Mouse (Mus musculus) urinary bladder, postnatal 4 days (tissue): ENCODE measurements around the gene Olfr766-ps1.
"Not testable (repeated sequence)": the region's sequence is repeated elsewhere in the genome, so short reads cannot be mapped to it uniquely, and the experiment has no call there.

ENCODE experiments used
- DNase-seq, 2 experiments: peaks; one replicate each; pipeline ENCODE4 v3.0.0; 2021 to 2022; ENCODE audit warnings: low spot score in 2 of 2

The Olfr766-ps1 gene

DNA sequence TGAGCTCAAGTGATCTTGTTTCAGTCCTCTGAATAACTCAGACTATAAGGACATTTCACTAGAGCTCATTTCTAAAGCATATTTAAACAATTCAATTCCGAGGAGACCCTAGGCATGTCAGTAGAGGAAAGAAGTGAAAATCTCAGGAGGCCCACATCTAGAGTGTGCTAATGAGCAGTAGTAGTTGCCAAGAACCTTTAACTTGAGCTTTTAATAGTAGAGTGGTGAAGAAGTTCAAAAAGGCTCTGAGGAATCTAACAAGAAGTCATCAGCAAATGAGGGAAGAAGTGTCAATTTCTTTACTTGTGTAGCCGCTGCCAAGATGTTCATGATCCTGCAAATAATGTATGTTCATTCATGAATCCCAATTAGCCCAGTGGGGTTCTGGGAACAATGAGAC lies at the start of gene Olfr766-ps1:
Gene Olfr766-ps1, minus strand, starts transcription at position 101 of the 400 bp plus-strand sequence.
- no peak for DNase-seq

DNA sequence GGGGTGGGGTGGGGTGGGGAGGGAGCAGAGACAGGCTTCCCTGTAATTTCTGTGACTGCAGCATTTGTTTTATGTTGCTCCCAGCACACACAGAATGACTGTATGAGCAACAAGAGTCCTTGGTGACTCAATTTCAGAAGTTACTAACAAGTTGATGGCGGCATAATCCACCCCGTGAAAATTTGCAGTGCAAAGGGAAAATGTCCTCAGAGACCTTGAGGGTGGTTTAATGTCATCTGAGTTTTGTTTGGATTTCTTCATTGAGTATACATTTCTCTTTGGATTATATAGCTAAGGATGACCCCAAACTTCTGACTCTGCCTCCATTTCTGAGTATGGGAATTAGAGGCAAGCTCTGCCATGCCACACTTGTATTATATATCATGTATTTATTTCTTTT lies 49.0 kb upstream of the Olfr766-ps1 start, which contains the start of gene Olfr769:
Gene Olfr769, minus strand, starts transcription at position 101 of the 400 bp plus-strand sequence.
- DNase-seq: no peak

DNA sequence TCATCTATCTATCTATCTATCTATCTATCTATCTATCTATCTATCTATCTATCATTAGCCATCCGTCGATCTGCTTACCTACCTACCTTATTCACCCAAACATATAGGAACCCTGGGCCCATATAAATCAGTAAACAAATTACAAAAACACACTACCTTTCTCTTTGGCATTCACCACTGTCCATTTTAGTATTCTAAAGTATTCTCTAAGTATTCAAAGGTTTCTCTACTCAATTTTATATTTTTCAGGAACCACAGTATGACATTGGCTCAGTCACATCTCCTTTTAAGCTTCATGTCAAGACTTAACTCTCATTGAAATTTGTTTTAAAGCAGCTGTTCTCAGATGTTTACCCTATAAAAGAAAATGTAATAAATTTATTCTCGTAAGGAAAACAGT lies 46.4 kb upstream of the Olfr766-ps1 start:
- DNase-seq: no peak

GRCm38 (mm10) chr10:129101231-129101630 lies 32.5 kb upstream of the Olfr766-ps1 start:
- no peak for DNase-seq

DNA sequence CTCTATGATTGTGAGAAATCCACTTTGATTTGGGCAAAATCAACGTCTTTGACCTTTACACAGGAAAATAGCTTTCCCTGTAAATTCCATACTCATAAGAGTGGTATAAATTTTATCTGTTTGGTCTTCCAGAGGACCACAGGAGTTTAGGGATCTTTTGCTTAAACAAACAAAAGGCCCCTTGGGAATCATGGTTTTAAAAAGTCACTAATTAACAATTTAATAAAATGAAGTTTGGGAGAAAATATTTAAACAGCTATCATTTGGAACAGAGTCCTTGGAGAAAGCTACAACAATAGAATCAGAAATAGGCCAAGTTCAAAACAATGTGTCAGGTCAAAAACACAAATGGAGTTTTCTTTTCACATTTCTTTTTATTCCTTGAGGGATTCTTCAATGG lies 30.5 kb upstream of the Olfr766-ps1 start, which contains the start of gene Olfr768:
Gene Olfr768, minus strand, starts transcription at position 101 of the 400 bp plus-strand sequence.
- DNase-seq: no peak

DNA sequence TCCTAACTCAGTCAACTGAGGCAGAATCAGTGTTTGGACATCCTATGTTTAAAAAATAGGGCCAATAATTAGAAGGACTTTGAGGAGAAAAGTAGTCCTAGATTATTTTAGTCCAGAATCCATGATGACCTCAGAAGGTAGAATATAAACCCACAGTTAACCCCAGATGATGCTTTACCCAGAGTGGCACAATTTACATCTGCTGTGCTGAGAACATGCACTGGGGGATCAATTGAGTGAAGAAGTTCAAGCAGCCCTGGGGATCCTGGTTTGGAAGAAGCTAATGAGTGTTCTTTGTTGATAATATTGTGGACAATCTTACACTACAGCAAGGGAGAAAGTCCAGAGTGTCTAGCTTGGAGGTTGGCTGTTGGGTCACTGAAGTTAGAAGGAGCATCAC lies 14.0 kb upstream of the Olfr766-ps1 start, which contains the start of gene Olfr767:
Gene Olfr767, minus strand, starts transcription at position 101 of the 400 bp plus-strand sequence.
- not testable (repeated sequence) for DNase-seq

DNA sequence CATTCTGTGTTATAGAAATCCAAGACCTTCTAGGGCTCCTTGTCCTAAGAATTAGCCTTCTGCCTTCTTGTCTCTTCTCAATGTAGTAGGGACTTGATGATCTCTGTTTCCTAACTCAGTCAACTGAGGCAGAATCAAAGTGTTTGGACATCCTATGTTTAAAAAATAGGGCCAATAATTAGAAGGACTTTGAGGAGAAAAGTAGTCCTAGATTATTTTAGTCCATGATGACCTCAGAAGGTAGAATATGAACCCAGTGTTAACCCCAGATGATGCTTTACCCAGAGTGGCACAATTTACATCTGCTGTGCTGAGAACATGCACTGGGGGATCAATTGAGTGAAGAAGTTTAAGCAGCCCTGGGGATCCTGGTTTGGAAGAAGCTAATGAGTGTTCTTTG lies 18.9 kb downstream of the Olfr766-ps1 start, which contains the start of gene Olfr765:
Gene Olfr765, minus strand, starts transcription at position 101 of the 400 bp plus-strand sequence.
- DNase-seq: not testable (repeated sequence)

- no peak for DNase-seq
Measured at GRCm38 (mm10) chr10:129039796-129040195, 29.0 kb downstream of the Olfr766-ps1 start, which contains the start of gene Olfr764-ps1. Gene Olfr764-ps1 (minus strand): TSS chr10:129039896.

- DNase-seq: no peak
Measured at GRCm38 (mm10) chr10:129028343-129028742, 40.4 kb downstream of the Olfr766-ps1 start.

GRCm38 (mm10) chr10:129026018-129026662 lies 42.6 kb downstream of the Olfr766-ps1 start:
- no peak for DNase-seq

DNA sequence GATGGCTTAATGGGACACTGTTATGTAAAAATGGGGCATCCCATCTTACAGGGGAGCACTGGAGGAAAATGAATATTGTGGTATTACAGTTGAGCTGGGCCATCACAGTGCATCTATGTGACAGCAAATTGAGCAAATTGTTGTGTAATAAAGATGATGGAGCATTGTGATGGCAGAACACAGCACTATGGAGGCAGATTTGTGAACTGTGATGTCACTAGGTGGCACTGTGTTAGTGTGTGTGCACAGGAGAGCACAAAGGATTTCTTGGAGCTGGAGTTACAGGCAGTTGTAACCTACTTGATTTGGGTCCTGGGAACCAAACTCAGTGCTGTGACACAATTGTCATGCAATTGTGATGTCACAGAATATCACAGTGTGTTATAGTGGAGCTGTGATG lies 45.5 kb downstream of the Olfr766-ps1 start:
- DNase-seq: no peak

DNA sequence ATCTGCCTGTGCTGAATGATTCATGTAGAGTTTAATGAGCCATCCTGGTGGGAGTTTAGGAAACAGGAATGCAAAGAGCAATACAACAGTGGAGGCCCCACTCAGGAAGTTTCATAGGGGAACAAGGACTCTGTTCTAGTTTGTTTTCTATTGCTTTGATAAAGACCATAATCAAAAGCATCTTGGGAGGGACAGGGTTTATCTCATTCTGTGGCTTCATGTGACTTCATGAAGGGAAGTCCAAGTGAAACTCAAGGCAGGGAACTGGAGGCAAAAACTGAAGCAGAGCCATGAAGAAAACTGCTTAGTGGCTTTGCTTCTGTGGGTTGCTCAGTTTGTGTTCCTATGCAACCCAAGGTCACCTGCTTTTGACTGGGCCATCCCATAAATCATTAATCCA lies 54.3 kb downstream of the Olfr766-ps1 start:
- no peak for DNase-seq
